Mouse (Mus musculus) embryonic facial prominence, embryonic 13.5 days (tissue): ENCODE measurements around the gene Rnf40. TPM values are rescaled to one million over a fixed set of nuclear protein-coding genes. Genes with fewer than 3 reads are reported as not detected.
"Not testable (repeated sequence)": the region's sequence is repeated elsewhere in the genome, so short reads cannot be mapped to it uniquely, and the experiment has no call there.

Source experiments
- ATAC-seq: fragments of 200-750 bp; cut with Nextera tagmentation; 2 replicates; pipeline ENCODE4 v1.8.0; 2017; ENCODE audit warnings: low read depth; ENCODE audit not compliant: insufficient number of reproducible peaks, insufficient read depth, low FRiP score, low TSS enrichment
- H3K27ac ChIP-seq: fragments of 300-500 bp; sonication (generic); 2 replicates; pipeline ENCODE4 v1.5.1; 2015; ENCODE audit warnings: moderate library complexity, mild to moderate bottlenecking, inconsistent platforms
- H3K27me3 ChIP-seq: fragments of 300-500 bp; sonication (generic); 2 replicates; pipeline ENCODE4 v1.6.1; 2015; ENCODE audit warnings: mild to moderate bottlenecking, inconsistent platforms
- H3K36me3 ChIP-seq: fragments of 300-500 bp; sonication (generic); 2 replicates; pipeline ENCODE4 v1.6.1; 2015; ENCODE audit warnings: mild to moderate bottlenecking, inconsistent platforms
- H3K4me1 ChIP-seq: fragments of 300-500 bp; sonication (generic); 2 replicates; pipeline ENCODE4 v1.6.1; 2015; ENCODE audit warnings: inconsistent platforms
- H3K4me2 ChIP-seq: fragments of 300-500 bp; sonication (generic); 2 replicates; pipeline ENCODE4 v1.6.1; 2015; ENCODE audit warnings: moderate library complexity, mild to moderate bottlenecking, inconsistent platforms
- H3K4me3 ChIP-seq: fragments of 300-500 bp; sonication (generic); 2 replicates; pipeline ENCODE4 v1.5.1; 2015; ENCODE audit warnings: mild to moderate bottlenecking, inconsistent platforms
- H3K9ac ChIP-seq: fragments of 300-500 bp; sonication (generic); 2 replicates; pipeline ENCODE4 v1.6.1; 2015; ENCODE audit warnings: mild to moderate bottlenecking, inconsistent platforms
- H3K9me3 ChIP-seq: fragments of 300-500 bp; sonication (generic); 2 replicates; pipeline ENCODE4 v1.6.1; 2016; ENCODE audit warnings: inconsistent platforms
- WGBS: fragments of 180-500 bp; shearing (Covaris S2); methylation state at CpG from one replicate; pipeline ENCODE4 v1.1.7; 2015; ENCODE audit warnings: mixed read lengths; 5-methylcytosine and 5-hydroxymethylcytosine counted together
- polyA plus RNA-seq: library from polyadenylated mRNA; unstranded; fragments of >200 nt; fragmentation: Nextera tagmentation; extraction: Ambion mirVana; gene quantifications from 2 replicates; pipeline ENCODE4 v1.2.1, GENCODE M21; 2015

Rnf40 gene
- polyA plus RNA-seq, 1 experiment from 2014 or later = 51.2 TPM

- no peaks in the 10 kb centered on the region for H3K9me3 ChIP-seq
- no peaks in the 10 kb centered on the region for H3K27me3 ChIP-seq
- no peaks in the 10 kb centered on the region for H3K4me1 ChIP-seq
- H3K4me2 ChIP-seq = no peak overlapping the region
- H3K9ac ChIP-seq = no peak overlapping the region
- no peak overlapping the region for H3K4me3 ChIP-seq
- no peaks in the 10 kb centered on the region for H3K36me3 ChIP-seq
- no peak overlapping the region for H3K27ac ChIP-seq
- ATAC-seq = no peak
- 92% methylated on average over 4 of the region's 4 CpGs for WGBS
Observed at GRCm38 (mm10) chr7:127626471-127626870, 37.9 kb downstream of the Rnf40 start.

DNA sequence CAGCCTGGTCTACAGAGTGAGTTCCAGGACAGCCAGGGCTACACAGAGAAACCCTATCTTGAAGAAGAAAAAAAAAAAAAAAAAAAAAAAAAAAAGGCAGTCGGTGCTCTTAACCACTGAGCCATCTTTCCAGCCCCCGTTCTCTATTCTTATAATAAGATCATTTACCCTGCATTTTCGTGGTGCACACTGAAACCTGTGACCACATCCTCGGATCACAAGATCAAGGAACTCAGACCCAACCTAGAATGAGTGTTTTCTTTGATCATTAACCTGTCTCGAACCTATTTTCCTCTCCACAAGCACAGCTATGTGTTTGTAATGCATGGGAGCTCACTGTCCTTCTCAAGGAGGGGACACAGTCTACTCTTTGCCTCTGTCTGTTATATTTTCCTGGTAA, 40.1 kb downstream of the Rnf40 start:
- H3K4me2 ChIP-seq = no peak overlapping the region
- ATAC-seq = no peak
- no peaks in the 10 kb centered on the region for H3K36me3 ChIP-seq
- H3K27me3 ChIP-seq = no peaks in the 10 kb centered on the region
- H3K9me3 ChIP-seq = no peaks in the 10 kb centered on the region
- no peak overlapping the region for H3K27ac ChIP-seq
- H3K4me1 ChIP-seq = no peaks in the 10 kb centered on the region
- 79% methylated on average over 5 of the region's 5 CpGs for WGBS
- H3K9ac ChIP-seq = no peak overlapping the region
- H3K4me3 ChIP-seq = no peak overlapping the region

- Histone ChIP-seq H3K27me3 (no peaks in the 10 kb centered on the region), H3K4me2 (no peak overlapping the region), H3K4me3 (no peak overlapping the region), H3K36me3 (no peaks in the 10 kb centered on the region), H3K9ac (no peak overlapping the region), H3K27ac (no peak overlapping the region), H3K4me1 (peaks cover 2% of the 10 kb centered on the region; the same call in 1 of the 2 replicates), H3K9me3 (no peaks in the 10 kb centered on the region)
- 84% methylated on average over 4 of the region's 4 CpGs for WGBS
- ATAC-seq = no peak
Observed at GRCm38 (mm10) chr7:127631416-127631815, 42.8 kb downstream of the Rnf40 start.

DNA sequence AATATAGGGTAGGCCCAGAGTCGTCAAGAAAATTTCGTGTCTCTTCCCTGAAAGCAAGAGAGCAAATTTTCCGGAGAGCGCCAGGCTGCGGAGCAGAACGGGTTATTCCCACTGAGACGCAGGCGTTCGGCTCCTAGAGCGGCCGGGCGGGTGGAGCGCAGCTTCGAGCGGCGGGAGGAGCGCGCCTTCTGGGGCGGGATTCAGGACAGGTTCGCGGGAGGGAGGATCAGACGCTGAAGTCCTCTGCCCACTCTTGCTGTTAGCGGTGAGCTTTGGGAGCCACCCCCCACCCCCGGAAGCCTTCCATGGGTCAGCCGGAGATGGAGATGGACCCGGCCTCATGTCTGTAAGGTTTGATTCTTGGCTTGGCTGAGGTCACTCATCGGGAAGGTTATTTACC, 48.4 kb downstream of the Rnf40 start:
- Histone ChIP-seq H3K4me3 (peak overlapping the region; percentile 65), H3K27ac (no peak overlapping the region; the same call in 1 of the 2 replicates), H3K9me3 (no peaks in the 10 kb centered on the region), H3K9ac (peak overlapping the region; percentile 81), H3K4me1 (peaks cover 9% of the 10 kb centered on the region; the same call in 1 of the 2 replicates), H3K36me3 (no peaks in the 10 kb centered on the region), H3K4me2 (peak overlapping the region; percentile 73), H3K27me3 (no peaks in the 10 kb centered on the region)
- under 1% methylated on average over 26 of the region's 27 CpGs for WGBS
- peak; percentile 64; the same call in 1 of the 2 replicates for ATAC-seq

DNA sequence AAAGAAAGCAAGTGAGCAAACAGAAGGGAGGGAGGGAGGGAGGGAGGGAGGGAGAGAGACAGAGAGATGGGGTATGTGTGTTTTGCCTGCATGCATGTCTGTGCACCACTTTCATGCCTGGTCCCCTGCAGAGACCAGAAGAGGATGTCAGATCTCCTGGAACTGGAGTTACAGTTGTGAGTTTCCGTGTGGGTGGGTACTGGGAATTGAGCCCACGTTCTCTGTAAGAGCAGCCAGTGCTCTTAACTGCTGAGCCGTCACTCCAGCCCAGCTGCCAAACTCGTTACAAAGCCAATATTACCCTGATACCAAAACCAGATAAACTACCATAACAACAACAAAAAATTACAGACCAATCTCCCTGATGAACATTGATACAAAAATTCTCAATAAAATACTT, 52.7 kb downstream of the Rnf40 start:
- no peak overlapping the region for H3K4me2 ChIP-seq
- H3K4me1 ChIP-seq = peaks cover 9% of the 10 kb centered on the region; the same call in 1 of the 2 replicates
- no peak for ATAC-seq
- H3K27ac ChIP-seq = no peak overlapping the region
- no peaks in the 10 kb centered on the region for H3K27me3 ChIP-seq
- WGBS = 43% methylated on average over 4 of the region's 4 CpGs
- no peaks in the 10 kb centered on the region for H3K9me3 ChIP-seq
- no peak overlapping the region for H3K4me3 ChIP-seq
- H3K9ac ChIP-seq = no peak overlapping the region
- no peaks in the 10 kb centered on the region for H3K36me3 ChIP-seq

DNA sequence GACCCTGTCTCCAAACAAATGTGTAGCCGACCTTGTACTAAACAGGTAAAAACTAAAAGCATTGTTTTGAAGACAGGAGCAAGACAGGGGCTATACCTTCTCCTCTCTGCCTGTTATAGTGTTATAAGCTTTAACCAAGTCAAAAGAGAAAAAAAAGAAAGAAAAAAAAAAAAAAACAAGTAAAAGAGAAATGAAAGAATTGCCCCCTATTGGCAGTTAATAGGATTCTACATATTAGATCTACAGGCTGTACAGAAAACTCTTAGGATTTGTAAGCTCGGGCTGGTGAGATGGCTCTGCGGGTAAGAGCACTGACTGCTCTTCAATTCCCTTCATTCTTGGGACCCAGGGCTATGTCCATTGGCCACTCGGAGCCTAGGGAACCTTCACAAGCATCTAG, 53.7 kb downstream of the Rnf40 start:
- no peaks in the 10 kb centered on the region for H3K36me3 ChIP-seq
- ATAC-seq = no peak
- H3K27me3 ChIP-seq = no peaks in the 10 kb centered on the region
- H3K9ac ChIP-seq = no peak overlapping the region
- H3K4me1 ChIP-seq = peaks cover 4% of the 10 kb centered on the region; the same call in 1 of the 2 replicates
- H3K4me2 ChIP-seq = no peak overlapping the region
- no peak overlapping the region for H3K27ac ChIP-seq
- WGBS = 66% methylated on average over 4 of the region's 4 CpGs
- no peaks in the 10 kb centered on the region for H3K9me3 ChIP-seq
- no peak overlapping the region for H3K4me3 ChIP-seq

GRCm38 (mm10) chr7:127646363-127646762, 57.8 kb downstream of the Rnf40 start:
- no peak overlapping the region for H3K4me2 ChIP-seq
- no peaks in the 10 kb centered on the region for H3K36me3 ChIP-seq
- H3K27me3 ChIP-seq = no peaks in the 10 kb centered on the region
- no peak overlapping the region for H3K4me3 ChIP-seq
- no peak overlapping the region for H3K27ac ChIP-seq
- no peaks in the 10 kb centered on the region for H3K4me1 ChIP-seq
- H3K9ac ChIP-seq = no peak overlapping the region
- WGBS = 87% methylated on average over 4 of the region's 4 CpGs
- no peak for ATAC-seq
- H3K9me3 ChIP-seq = no peaks in the 10 kb centered on the region

DNA sequence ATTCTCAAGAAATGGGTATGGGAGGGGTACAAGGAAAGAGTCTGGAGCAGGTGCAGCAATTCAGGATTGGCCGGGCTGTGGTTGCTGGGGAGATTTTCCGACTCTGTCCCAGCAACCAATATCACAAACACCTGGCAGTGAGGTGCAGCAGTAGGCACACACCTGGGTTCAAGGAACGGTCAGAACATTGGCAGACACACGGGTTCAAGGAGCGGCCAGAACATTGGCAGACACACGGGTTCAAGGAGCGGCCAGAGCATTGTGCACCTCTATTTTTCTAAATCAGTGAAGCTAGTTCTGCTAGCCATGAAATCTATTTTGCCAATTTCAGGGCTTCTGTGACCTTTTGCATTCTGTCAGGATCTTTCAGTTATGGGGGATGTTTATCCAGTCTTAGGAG, 59.0 kb downstream of the Rnf40 start:
- H3K4me1 ChIP-seq, H3K36me3 ChIP-seq, H3K4me3 ChIP-seq, H3K4me2 ChIP-seq, H3K9me3 ChIP-seq, ATAC-seq, H3K27ac ChIP-seq, H3K27me3 ChIP-seq, H3K9ac ChIP-seq: not testable (repeated sequence)
- WGBS = 92% methylated on average over 7 of the region's 7 CpGs

GRCm38 (mm10) chr7:127648516-127649201, 60.1 kb downstream of the Rnf40 start:
- no peak overlapping the region for H3K4me3 ChIP-seq
- H3K27me3 ChIP-seq = no peaks in the 10 kb centered on the region
- WGBS = 79% methylated on average over 4 of the region's 4 CpGs
- no peak for ATAC-seq
- H3K27ac ChIP-seq = no peak overlapping the region
- H3K4me2 ChIP-seq = no peak overlapping the region
- H3K36me3 ChIP-seq = no peaks in the 10 kb centered on the region
- no peak overlapping the region for H3K9ac ChIP-seq
- peaks cover 10% of the 10 kb centered on the region; the same call in 1 of the 2 replicates for H3K4me1 ChIP-seq
- no peaks in the 10 kb centered on the region for H3K9me3 ChIP-seq

- H3K27ac ChIP-seq = no peak overlapping the region
- H3K4me3 ChIP-seq = no peak overlapping the region
- H3K4me2 ChIP-seq = no peak overlapping the region
- no peaks in the 10 kb centered on the region for H3K36me3 ChIP-seq
- ATAC-seq = no peak
- WGBS = 81% methylated on average over 6 of the region's 6 CpGs
- H3K9me3 ChIP-seq = no peaks in the 10 kb centered on the region
- H3K9ac ChIP-seq = no peak overlapping the region
- peaks cover 10% of the 10 kb centered on the region; the same call in 1 of the 2 replicates for H3K4me1 ChIP-seq
- H3K27me3 ChIP-seq = no peaks in the 10 kb centered on the region
Observed at GRCm38 (mm10) chr7:127649206-127649605, 60.6 kb downstream of the Rnf40 start.

- Histone ChIP-seq H3K27me3 (no peaks in the 10 kb centered on the region), H3K27ac (0 out of 2 replicates have a peak overlapping the region, but pooled peaks have one; percentile 55), H3K9ac (no peak overlapping the region), H3K4me3 (no peak overlapping the region), H3K36me3 (no peaks in the 10 kb centered on the region), H3K4me1 (peaks cover 10% of the 10 kb centered on the region; the same call in 1 of the 2 replicates), H3K9me3 (no peaks in the 10 kb centered on the region), H3K4me2 (peak overlapping the region; percentile 56)
- 68% methylated on average over 2 of the region's 3 CpGs for WGBS
- peak; percentile 52; the same call in 1 of the 2 replicates for ATAC-seq
Observed at GRCm38 (mm10) chr7:127651624-127652023, 63.1 kb downstream of the Rnf40 start.

GRCm38 (mm10) chr7:127652050-127652449, 63.5 kb downstream of the Rnf40 start:
- peak overlapping the region; percentile 26 for H3K4me3 ChIP-seq
- H3K9ac ChIP-seq = peak overlapping the region; percentile 64
- peak overlapping the region; percentile 56 for H3K4me2 ChIP-seq
- 9% methylated on average over 18 of the region's 18 CpGs for WGBS
- peak overlapping the region; percentile 55 for H3K27ac ChIP-seq
- no peak for ATAC-seq
- H3K27me3 ChIP-seq = no peaks in the 10 kb centered on the region
- peaks cover 10% of the 10 kb centered on the region; the same call in 1 of the 2 replicates for H3K4me1 ChIP-seq
- H3K9me3 ChIP-seq = no peaks in the 10 kb centered on the region
- no peaks in the 10 kb centered on the region for H3K36me3 ChIP-seq
